Mouse (Mus musculus): ENCODE data around the gene Itpr1. TPM values are rescaled to one million over a fixed set of nuclear protein-coding genes. Genes with fewer than 3 reads are reported as not detected.
A peak's percentile ranks its signal among the peaks of the same experiment; 100 is the strongest.

The Itpr1 gene
- polyA plus RNA-seq, 1 experiment from 2014 or later: 9.0 TPM

DNA sequence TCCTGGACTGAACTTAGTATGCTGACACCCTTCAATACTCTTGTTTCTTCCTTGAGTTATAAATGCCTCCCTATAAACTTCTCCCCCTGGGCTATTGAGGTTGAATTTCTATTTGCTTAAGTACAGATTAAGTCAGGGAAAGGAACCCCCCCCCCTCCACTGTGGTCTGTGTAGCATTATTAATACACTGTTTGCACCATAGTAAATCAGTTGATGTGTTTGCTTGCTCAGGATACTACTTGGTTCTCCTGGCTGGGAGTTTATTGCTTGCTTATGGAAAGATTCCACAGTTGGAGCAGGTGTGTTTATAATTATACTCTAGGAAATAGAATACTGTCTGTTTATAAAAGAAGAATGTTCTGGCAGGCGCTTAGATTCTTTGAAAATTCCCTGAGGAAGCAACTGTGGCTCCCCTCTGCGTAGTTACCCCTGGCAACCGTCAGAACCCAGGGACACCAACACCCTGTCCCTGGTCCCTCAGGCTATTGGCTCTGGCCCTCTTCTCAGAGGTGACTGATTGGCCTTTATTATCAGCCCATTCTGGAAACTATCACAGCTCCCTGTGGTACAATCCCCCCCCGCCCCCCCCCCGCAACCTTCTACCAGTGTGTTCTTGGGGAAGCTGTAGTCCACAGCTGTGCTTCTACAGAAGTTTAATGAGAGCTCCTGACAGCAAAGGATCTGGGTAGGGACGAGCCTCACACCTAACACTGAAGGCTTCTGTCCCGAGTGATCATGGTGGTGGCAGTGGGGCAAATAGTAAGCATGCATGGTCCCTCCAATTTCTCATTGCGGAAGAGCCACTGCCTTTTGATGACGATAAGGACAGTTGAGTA lies 212.1 kb downstream of the Itpr1 start:
- H3K9ac ChIP-seq: no peak overlapping the region
- no peaks in the 10 kb centered on the region for H3K27me3 ChIP-seq (replicated peaks)
- no peak overlapping the region for H3K27ac ChIP-seq
- ATAC-seq: peak; percentile 48; the same call in 1 of the 2 replicates
- H3K36me3 ChIP-seq: no peaks in the 10 kb centered on the region
- H3K4me1 ChIP-seq (replicated peaks): 0 out of 2 replicates have a peak, but pooled peaks cover 8% of the 10 kb centered on the region
- H3K9me3 ChIP-seq: no peaks in the 10 kb centered on the region
- 59% methylated on average over 9 of the region's 9 CpGs for WGBS
- no peak overlapping the region for H3K4me2 ChIP-seq (replicated peaks)
- no peak overlapping the region for H3K4me3 ChIP-seq (replicated peaks)

- H3K9ac ChIP-seq: no peak overlapping the region
- H3K27ac ChIP-seq: peak overlapping the region; percentile 48; the same call in 1 of the 2 replicates
- peak; percentile 86 for ATAC-seq
- no peaks in the 10 kb centered on the region for H3K9me3 ChIP-seq
- H3K4me2 ChIP-seq (replicated peaks): 0 out of 2 replicates have a peak overlapping the region, but pooled peaks have one; percentile 13
- WGBS: 17% methylated on average over 10 of the region's 10 CpGs
- H3K4me3 ChIP-seq (replicated peaks): no peak overlapping the region
- H3K36me3 ChIP-seq: no peaks in the 10 kb centered on the region
- H3K27me3 ChIP-seq (replicated peaks): no peaks in the 10 kb centered on the region
- H3K4me1 ChIP-seq (replicated peaks): 0 out of 2 replicates have a peak, but pooled peaks cover 8% of the 10 kb centered on the region
Measured at GRCm38 (mm10) chr6:108426789-108427188, 213.9 kb downstream of the Itpr1 start.

DNA sequence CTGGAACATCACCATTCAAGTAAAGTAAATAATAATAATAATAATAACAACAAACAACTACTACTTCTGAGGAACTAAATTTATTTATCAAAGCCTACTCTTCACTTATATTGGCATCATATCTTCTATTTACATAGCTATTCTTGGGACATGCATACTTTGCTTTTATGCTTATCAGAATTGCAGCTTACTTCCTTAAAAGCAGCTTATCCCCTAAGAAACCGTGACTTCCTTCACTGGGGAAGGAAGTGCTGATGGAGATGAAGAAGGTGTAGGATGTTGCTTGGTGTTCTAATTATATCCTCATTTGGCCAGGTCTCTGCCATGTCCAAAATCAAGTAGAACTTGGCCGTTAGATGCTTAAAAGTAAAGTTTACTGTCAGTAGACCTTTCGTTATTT lies 215.5 kb downstream of the Itpr1 start:
- Histone ChIP-seq H3K27ac (no peak overlapping the region), H3K9ac (no peak overlapping the region), H3K4me2 (replicated peaks) (no peak overlapping the region), H3K36me3 (no peaks in the 10 kb centered on the region), H3K4me3 (replicated peaks) (no peak overlapping the region), H3K27me3 (replicated peaks) (no peaks in the 10 kb centered on the region), H3K9me3 (no peaks in the 10 kb centered on the region), H3K4me1 (replicated peaks) (0 out of 2 replicates have a peak, but pooled peaks cover 13% of the 10 kb centered on the region)
- 78% methylated on average over 3 of the region's 3 CpGs for WGBS
- no peak for ATAC-seq

GRCm38 (mm10) chr6:108429950-108430349 lies 217.1 kb downstream of the Itpr1 start:
- Histone ChIP-seq H3K4me2 (replicated peaks) (no peak overlapping the region), H3K27ac (no peak overlapping the region), H3K27me3 (replicated peaks) (no peaks in the 10 kb centered on the region), H3K4me1 (replicated peaks) (0 out of 2 replicates have a peak, but pooled peaks cover 10% of the 10 kb centered on the region), H3K4me3 (replicated peaks) (no peak overlapping the region), H3K9me3 (no peaks in the 10 kb centered on the region), H3K36me3 (no peaks in the 10 kb centered on the region), H3K9ac (no peak overlapping the region)
- ATAC-seq: peak; percentile 43
- 83% methylated on average over 8 of the region's 8 CpGs for WGBS

DNA sequence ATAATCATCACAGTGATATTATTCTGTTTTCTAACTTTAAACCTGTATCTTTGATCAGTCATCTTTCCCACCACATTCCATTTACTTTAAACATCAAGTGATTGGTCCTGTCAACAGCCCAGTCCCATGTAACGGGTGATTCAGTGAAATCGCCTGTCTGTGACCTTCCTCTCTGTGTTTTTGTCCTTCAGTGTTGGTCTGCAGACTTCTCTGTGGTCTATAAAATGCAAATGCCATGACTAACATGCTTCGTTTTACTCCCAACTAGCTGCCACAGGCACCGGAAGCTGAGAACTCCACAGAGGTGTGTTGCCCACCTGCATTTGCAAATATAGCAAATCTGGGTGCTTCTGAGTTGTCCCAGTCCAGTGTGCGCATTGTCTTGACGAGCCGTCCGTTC lies 218.3 kb downstream of the Itpr1 start:
- no peaks in the 10 kb centered on the region for H3K36me3 ChIP-seq
- H3K4me2 ChIP-seq (replicated peaks): no peak overlapping the region
- H3K4me3 ChIP-seq (replicated peaks): no peak overlapping the region
- H3K9me3 ChIP-seq: no peaks in the 10 kb centered on the region
- no peak overlapping the region for H3K27ac ChIP-seq
- H3K27me3 ChIP-seq (replicated peaks): no peaks in the 10 kb centered on the region
- H3K4me1 ChIP-seq (replicated peaks): 0 out of 2 replicates have a peak, but pooled peaks cover 9% of the 10 kb centered on the region
- no peak for ATAC-seq
- WGBS: 85% methylated on average over 8 of the region's 8 CpGs
- H3K9ac ChIP-seq: no peak overlapping the region

- Histone ChIP-seq H3K27ac (no peak overlapping the region), H3K27me3 (replicated peaks) (no peaks in the 10 kb centered on the region), H3K4me1 (replicated peaks) (peaks cover 4% of the 10 kb centered on the region; the same call in 1 of the 2 replicates), H3K4me3 (replicated peaks) (no peak overlapping the region), H3K4me2 (replicated peaks) (no peak overlapping the region), H3K9me3 (no peaks in the 10 kb centered on the region), H3K9ac (no peak overlapping the region), H3K36me3 (no peaks in the 10 kb centered on the region)
- 71% methylated on average over 4 of the region's 4 CpGs for WGBS
- ATAC-seq: peak; percentile 32; the same call in 1 of the 2 replicates
Measured at GRCm38 (mm10) chr6:108432836-108433235, 219.9 kb downstream of the Itpr1 start.

- H3K9me3 ChIP-seq: no peaks in the 10 kb centered on the region
- no peak overlapping the region for H3K27ac ChIP-seq
- no peak overlapping the region for H3K4me2 ChIP-seq (replicated peaks)
- H3K9ac ChIP-seq: no peak overlapping the region
- WGBS: 55% methylated on average over 6 of the region's 6 CpGs
- H3K4me3 ChIP-seq (replicated peaks): no peak overlapping the region
- H3K27me3 ChIP-seq (replicated peaks): no peaks in the 10 kb centered on the region
- peaks cover 4% of the 10 kb centered on the region; the same call in 1 of the 2 replicates for H3K4me1 ChIP-seq (replicated peaks)
- no peaks in the 10 kb centered on the region for H3K36me3 ChIP-seq
- ATAC-seq: no peak
Measured at GRCm38 (mm10) chr6:108434816-108435215, 221.9 kb downstream of the Itpr1 start.

DNA sequence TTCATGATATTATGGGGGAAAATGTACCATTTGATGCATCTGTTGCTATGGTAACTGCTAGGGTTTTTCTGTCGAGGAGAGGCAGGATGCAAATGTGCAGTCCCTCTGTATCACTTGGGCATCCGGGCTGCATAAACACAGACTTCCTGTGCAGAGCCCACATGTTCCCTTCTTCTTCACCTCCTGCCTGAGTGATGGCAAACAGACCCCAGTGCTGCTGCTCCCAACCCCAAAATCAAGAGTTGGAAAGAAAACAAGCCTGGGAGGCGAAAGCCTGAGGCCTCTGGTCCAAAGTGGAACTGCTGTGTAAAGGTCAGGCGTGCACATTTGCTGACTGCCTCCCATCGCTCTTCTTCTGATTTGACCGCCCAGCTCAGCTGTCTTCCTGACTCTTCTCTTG lies 222.6 kb downstream of the Itpr1 start:
- WGBS: 29% methylated on average over 6 of the region's 6 CpGs
- H3K4me2 ChIP-seq (replicated peaks): no peak overlapping the region
- ATAC-seq: no peak
- no peak overlapping the region for H3K27ac ChIP-seq
- no peaks in the 10 kb centered on the region for H3K27me3 ChIP-seq (replicated peaks)
- H3K9me3 ChIP-seq: no peaks in the 10 kb centered on the region
- no peak overlapping the region for H3K4me3 ChIP-seq (replicated peaks)
- no peak overlapping the region for H3K9ac ChIP-seq
- H3K4me1 ChIP-seq (replicated peaks): peaks cover 4% of the 10 kb centered on the region; the same call in 1 of the 2 replicates
- H3K36me3 ChIP-seq: peaks cover under 1% of the 10 kb centered on the region; the same call in 1 of the 2 replicates

GRCm38 (mm10) chr6:108436608-108437007 lies 223.7 kb downstream of the Itpr1 start:
- WGBS: 38% methylated on average over 5 of the region's 5 CpGs
- no peak overlapping the region for H3K4me3 ChIP-seq (replicated peaks)
- H3K4me2 ChIP-seq (replicated peaks): no peak overlapping the region
- H3K27me3 ChIP-seq (replicated peaks): no peaks in the 10 kb centered on the region
- no peak overlapping the region for H3K9ac ChIP-seq
- H3K27ac ChIP-seq: no peak overlapping the region
- H3K36me3 ChIP-seq: peaks cover 3% of the 10 kb centered on the region; the same call in 1 of the 2 replicates
- peaks cover 4% of the 10 kb centered on the region; the same call in 1 of the 2 replicates for H3K4me1 ChIP-seq (replicated peaks)
- ATAC-seq: peak; percentile 66
- no peaks in the 10 kb centered on the region for H3K9me3 ChIP-seq

- Histone ChIP-seq H3K9ac (no peak overlapping the region), H3K4me3 (replicated peaks) (no peak overlapping the region), H3K4me2 (replicated peaks) (no peak overlapping the region), H3K4me1 (replicated peaks) (no peaks in the 10 kb centered on the region; the same call in 1 of the 2 replicates), H3K36me3 (peaks cover 3% of the 10 kb centered on the region; the same call in 1 of the 2 replicates), H3K9me3 (no peaks in the 10 kb centered on the region), H3K27me3 (replicated peaks) (no peaks in the 10 kb centered on the region), H3K27ac (no peak overlapping the region)
- ATAC-seq: no peak
- 98% methylated on average over 2 of the region's 2 CpGs for WGBS
Measured at GRCm38 (mm10) chr6:108441290-108441689, 228.4 kb downstream of the Itpr1 start.

DNA sequence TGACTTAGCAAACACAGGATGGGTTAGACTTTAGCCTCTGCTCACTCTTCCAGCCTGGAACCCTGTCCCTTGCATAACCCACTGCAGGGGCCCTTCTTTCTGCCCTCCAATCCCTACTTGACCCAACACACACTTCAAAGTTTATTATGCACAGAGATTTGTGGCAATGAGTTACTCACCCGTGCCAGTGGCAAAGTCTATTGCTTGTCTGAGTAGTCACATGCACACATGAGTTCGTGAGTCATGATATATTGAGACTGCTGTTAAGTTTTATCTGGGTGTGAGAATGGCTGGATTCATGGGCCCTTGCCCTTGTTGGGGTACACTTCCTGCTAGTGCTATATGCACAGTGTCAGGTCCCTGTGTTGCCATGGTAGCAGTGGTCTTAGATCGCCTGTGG lies 229.4 kb downstream of the Itpr1 start:
- no peaks in the 10 kb centered on the region for H3K27me3 ChIP-seq (replicated peaks)
- peaks cover 3% of the 10 kb centered on the region; the same call in 1 of the 2 replicates for H3K36me3 ChIP-seq
- peak overlapping the region; percentile 42 for H3K27ac ChIP-seq
- H3K4me3 ChIP-seq (replicated peaks): no peak overlapping the region
- no peak overlapping the region for H3K9ac ChIP-seq
- no peaks in the 10 kb centered on the region for H3K4me1 ChIP-seq (replicated peaks)
- H3K4me2 ChIP-seq (replicated peaks): no peak overlapping the region
- H3K9me3 ChIP-seq: no peaks in the 10 kb centered on the region
- ATAC-seq: peak; percentile 96
- 60% methylated on average over 3 of the region's 3 CpGs for WGBS

DNA sequence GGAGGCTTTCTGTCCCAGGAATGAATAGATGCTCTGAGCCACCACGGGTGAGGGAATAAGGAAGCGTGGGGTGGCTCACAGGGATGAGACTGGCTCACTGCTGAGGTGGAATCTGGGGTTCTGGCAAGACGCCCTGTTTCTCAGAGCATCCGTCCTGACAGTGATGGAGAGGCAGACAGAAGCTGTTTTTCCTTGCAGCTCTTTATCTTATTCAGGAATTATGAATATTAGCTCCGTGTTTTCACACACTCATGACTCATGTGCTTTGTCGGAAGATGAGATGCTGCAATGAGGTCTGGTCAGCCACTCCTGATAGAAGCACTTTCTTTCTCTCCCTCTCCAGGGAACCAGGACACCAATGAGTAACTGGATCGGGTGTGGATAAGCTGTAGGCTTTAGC lies 231.5 kb downstream of the Itpr1 start:
- no peak overlapping the region for H3K4me3 ChIP-seq (replicated peaks)
- WGBS: 70% methylated on average over 7 of the region's 7 CpGs
- H3K9ac ChIP-seq: no peak overlapping the region
- ATAC-seq: no peak
- no peaks in the 10 kb centered on the region for H3K9me3 ChIP-seq
- 0 out of 2 replicates have a peak, but pooled peaks cover 6% of the 10 kb centered on the region for H3K4me1 ChIP-seq (replicated peaks)
- H3K4me2 ChIP-seq (replicated peaks): no peak overlapping the region
- peaks cover 3% of the 10 kb centered on the region; the same call in 1 of the 2 replicates for H3K36me3 ChIP-seq
- H3K27me3 ChIP-seq (replicated peaks): no peaks in the 10 kb centered on the region
- H3K27ac ChIP-seq: 0 out of 2 replicates have a peak overlapping the region, but pooled peaks have one; percentile 9

Data from intestine, embryonic 15.5 days (tissue).